Mouse (Mus musculus) MEL (cell line): ENCODE data around the gene Lysmd1. TPM values are rescaled to one million over a fixed set of nuclear protein-coding genes. Genes with fewer than 3 reads are reported as not detected.

ENCODE experiments used
- DNase-seq: peaks from one replicate; pipeline ENCODE4 v3.0.0; 2011; ENCODE audit warnings: low read depth, low spot score
- H3K27ac ChIP-seq: 2 replicates; pipeline ENCODE4 v1.5.1; 2012; ENCODE audit warnings: low read depth, mild to moderate bottlenecking, control low read depth, low read length, moderate library complexity; ENCODE audit not compliant: control insufficient read depth
- H3K27me3 ChIP-seq, 2 experiments: fragments of 150-350 bp in 1 of 2; sonication (generic) in 1 of 2; 2 replicates each; pipeline ENCODE4 v1.6.1; 2012; ENCODE audit warnings: low read length in 2 of 2, mild to moderate bottlenecking in 2 of 2, improper control_type of control experiment in 1 of 2, moderate library complexity in 1 of 2; ENCODE audit not compliant: insufficient read depth in 2 of 2, control insufficient read depth in 1 of 2
- H3K36me3 ChIP-seq, 2 experiments: 2 replicates each; pipeline ENCODE4 v1.6.1; 2012 to 2014; ENCODE audit warnings: low read length in 2 of 2, improper control_type of control experiment in 1 of 2, inconsistent platforms in 1 of 2, mild to moderate bottlenecking in 1 of 2; ENCODE audit not compliant: insufficient read depth in 2 of 2, control insufficient read depth in 1 of 2
- H3K4me1 ChIP-seq, 2 experiments: fragments of 150-350 bp in 1 of 2; sonication (generic) in 1 of 2; 2 replicates each; pipeline ENCODE4 v1.6.1; 2012; ENCODE audit warnings: low read length in 2 of 2, improper control_type of control experiment in 1 of 2, mild to moderate bottlenecking in 1 of 2; ENCODE audit not compliant: insufficient read depth in 2 of 2, control insufficient read depth in 1 of 2
- H3K4me3 ChIP-seq, 2 experiments: fragments of 150-350 bp in 1 of 2; sonication (generic) in 1 of 2; 2 replicates each; pipeline ENCODE4 v1.5.1; 2012; ENCODE audit warnings: low read depth in 2 of 2, low read length in 2 of 2, mild to moderate bottlenecking in 2 of 2, moderate library complexity in 2 of 2, control low read depth in 1 of 2, improper control_type of control experiment in 1 of 2; ENCODE audit not compliant: control insufficient read depth in 1 of 2, insufficient read depth in 1 of 2
- H3K79me2 ChIP-seq: 2 replicates; pipeline ENCODE4 v1.6.1; 2012; ENCODE audit warnings: mild to moderate bottlenecking, low read length, moderate library complexity; ENCODE audit not compliant: control insufficient read depth, poor library complexity, insufficient read depth
- H3K9ac ChIP-seq: 2 replicates; pipeline ENCODE4 v1.6.1; 2012; ENCODE audit warnings: low read depth, mild to moderate bottlenecking, control low read depth, low read length, moderate library complexity; ENCODE audit not compliant: control insufficient read depth, poor library complexity, severe bottlenecking
- H3K9me3 ChIP-seq: fragments of 150-350 bp; sonication (generic); replicated peaks from 2 replicates; pipeline ENCODE4 v1.6.1; 2012; ENCODE audit warnings: mild to moderate bottlenecking, low read length, improper control_type of control experiment, moderate library complexity; ENCODE audit not compliant: insufficient read depth
- BHLHE40 ChIP-seq: IDR thresholded peaks from 2 replicates; pipeline ENCODE4 v1.6.1; 2012; ENCODE audit warnings: low read depth, mild to moderate bottlenecking, inconsistent platforms, low read length, improper control_type of control experiment, borderline replicate concordance
- CHD2 ChIP-seq: IDR thresholded peaks from 2 replicates; pipeline ENCODE4 v1.6.1; 2011; ENCODE audit warnings: low read length, improper control_type of control experiment
- CTCF ChIP-seq, 3 experiments: IDR thresholded peaks in 2 of 3; conservative IDR thresholded peaks in 1 of 3; 2 replicates each; pipeline ENCODE4 v1.5.1; 2011 to 2012; ENCODE audit warnings: low read length in 3 of 3, low read depth in 2 of 3, mild to moderate bottlenecking in 2 of 3, improper control_type of control experiment in 1 of 3, inconsistent platforms in 1 of 3, mixed read lengths in 1 of 3, moderate library complexity in 1 of 3; ENCODE audit not compliant: control insufficient read depth in 1 of 3, insufficient read depth in 1 of 3, poor library complexity in 1 of 3, severe bottlenecking in 1 of 3
- E2F4 ChIP-seq: IDR thresholded peaks from 2 replicates; pipeline ENCODE4 v1.6.1; 2011; ENCODE audit warnings: low read depth, low read length, improper control_type of control experiment, borderline replicate concordance
- ELF1 ChIP-seq: IDR thresholded peaks from 2 replicates; pipeline ENCODE4 v1.6.1; 2014; ENCODE audit warnings: low read depth, mild to moderate bottlenecking, inconsistent platforms, low read length, improper control_type of control experiment, moderate library complexity
- EP300 ChIP-seq, 2 experiments: IDR thresholded peaks; 2 replicates each; pipeline ENCODE4 v1.6.1; 2011; ENCODE audit warnings: improper control_type of control experiment in 2 of 2, low read length in 2 of 2, low read depth in 1 of 2, mild to moderate bottlenecking in 1 of 2
- ETS1 ChIP-seq: IDR thresholded peaks from 2 replicates; pipeline ENCODE4 v1.6.1; 2012; ENCODE audit warnings: low read depth, mild to moderate bottlenecking, inconsistent platforms, low read length, improper control_type of control experiment, moderate library complexity
- GABPA ChIP-seq: IDR thresholded peaks from 2 replicates; pipeline ENCODE4 v1.6.1; 2012; ENCODE audit warnings: low read depth, mild to moderate bottlenecking, inconsistent platforms, low read length, improper control_type of control experiment, moderate library complexity
- GATA1 ChIP-seq: IDR thresholded peaks from 2 replicates; pipeline ENCODE4 v1.6.1; 2011; ENCODE audit warnings: low read depth, low read length, improper control_type of control experiment
- KAT2A ChIP-seq: conservative IDR thresholded peaks from 2 replicates; pipeline ENCODE4 v1.6.1; 2012; ENCODE audit warnings: low read depth, low read length, improper control_type of control experiment, inconsistent platforms
- MAFK ChIP-seq: IDR thresholded peaks from 2 replicates; pipeline ENCODE4 v1.6.1; 2011; ENCODE audit warnings: low read depth, mild to moderate bottlenecking, low read length, improper control_type of control experiment, borderline replicate concordance
- MAX ChIP-seq: IDR thresholded peaks from 2 replicates; pipeline ENCODE4 v1.6.1; 2011; ENCODE audit warnings: low read length, improper control_type of control experiment
- MAZ ChIP-seq: IDR thresholded peaks from 2 replicates; pipeline ENCODE4 v1.6.1; 2012; ENCODE audit warnings: low read depth, mild to moderate bottlenecking, inconsistent platforms, low read length, improper control_type of control experiment
- MEF2A ChIP-seq: IDR thresholded peaks from 2 replicates; pipeline ENCODE4 v1.6.1; 2014; ENCODE audit warnings: low read depth, mild to moderate bottlenecking, inconsistent platforms, low read length, improper control_type of control experiment; ENCODE audit not compliant: poor library complexity, insufficient replicate concordance, severe bottlenecking; ENCODE audit errors: extremely low read depth
- MXI1 ChIP-seq: IDR thresholded peaks from 2 replicates; pipeline ENCODE4 v1.6.1; 2011; ENCODE audit warnings: mild to moderate bottlenecking, low read depth, low read length, improper control_type of control experiment
- MYB ChIP-seq: IDR thresholded peaks from 2 replicates; pipeline ENCODE4 v1.6.1; 2011; ENCODE audit warnings: mild to moderate bottlenecking, low read depth, low read length, improper control_type of control experiment
- MYC ChIP-seq: IDR thresholded peaks from 2 replicates; pipeline ENCODE4 v1.6.1; 2011; ENCODE audit warnings: low read depth, mild to moderate bottlenecking, low read length, improper control_type of control experiment, moderate library complexity
- NELFE ChIP-seq: IDR thresholded peaks from 2 replicates; pipeline ENCODE4 v1.6.1; 2011; ENCODE audit warnings: low read depth, low read length, improper control_type of control experiment
- NRF1 ChIP-seq: IDR thresholded peaks from 2 replicates; pipeline ENCODE4 v1.6.1; 2014; ENCODE audit warnings: low read depth, mild to moderate bottlenecking, inconsistent platforms, low read length, improper control_type of control experiment, moderate library complexity; ENCODE audit not compliant: poor library complexity, insufficient read depth, severe bottlenecking
- POLR2A ChIP-seq, 2 experiments: IDR thresholded peaks; 2 replicates each; pipeline ENCODE4 v1.6.1; 2011 to 2012; ENCODE audit warnings: low read length in 2 of 2, mild to moderate bottlenecking in 2 of 2, control low read depth in 1 of 2, improper control_type of control experiment in 1 of 2, low read depth in 1 of 2, moderate library complexity in 1 of 2; ENCODE audit not compliant: control insufficient read depth in 1 of 2, insufficient read depth in 1 of 2, poor library complexity in 1 of 2
- POLR2AphosphoS2 ChIP-seq: IDR thresholded peaks from 2 replicates; pipeline ENCODE4 v1.6.1; 2011; ENCODE audit warnings: low read length, improper control_type of control experiment
- POLR2AphosphoS5 ChIP-seq: IDR thresholded peaks from 2 replicates; pipeline ENCODE4 v1.6.1; 2012; ENCODE audit warnings: low read depth, borderline replicate concordance, mild to moderate bottlenecking, inconsistent platforms, low read length, moderate library complexity, mixed read lengths
- RAD21 ChIP-seq: IDR thresholded peaks from 2 replicates; pipeline ENCODE4 v1.6.1; 2011; ENCODE audit warnings: mild to moderate bottlenecking, low read depth, low read length, improper control_type of control experiment
- RCOR1 ChIP-seq: IDR thresholded peaks from 2 replicates; pipeline ENCODE4 v1.6.1; 2012; ENCODE audit warnings: low read depth, mild to moderate bottlenecking, inconsistent platforms, low read length, improper control_type of control experiment
- SIN3A ChIP-seq: IDR thresholded peaks from 2 replicates; pipeline ENCODE4 v1.6.1; 2012; ENCODE audit warnings: low read length, improper control_type of control experiment, inconsistent platforms
- SMC3 ChIP-seq: IDR thresholded peaks from 2 replicates; pipeline ENCODE4 v1.6.1; 2011; ENCODE audit warnings: low read depth, low read length, improper control_type of control experiment
- TAL1 ChIP-seq: IDR thresholded peaks from 2 replicates; pipeline ENCODE4 v1.6.1; 2012; ENCODE audit warnings: mild to moderate bottlenecking, inconsistent platforms, low read length, moderate library complexity, mixed read lengths
- TBP ChIP-seq: IDR thresholded peaks from 2 replicates; pipeline ENCODE4 v1.8.0; 2011; ENCODE audit warnings: low read depth, low read length, improper control_type of control experiment
- TCF12 ChIP-seq: IDR thresholded peaks from 2 replicates; pipeline ENCODE4 v1.6.1; 2014; ENCODE audit warnings: low read depth, mild to moderate bottlenecking, inconsistent platforms, low read length, improper control_type of control experiment, moderate library complexity
- UBTF ChIP-seq: IDR thresholded peaks from 2 replicates; pipeline ENCODE4 v1.6.1; 2012; ENCODE audit warnings: low read depth, mild to moderate bottlenecking, inconsistent platforms, low read length, improper control_type of control experiment, moderate library complexity, borderline replicate concordance; ENCODE audit not compliant: insufficient read depth
- USF1 ChIP-seq: IDR thresholded peaks from 2 replicates; pipeline ENCODE4 v1.6.1; 2014; ENCODE audit warnings: low read depth, mild to moderate bottlenecking, inconsistent platforms, low read length, improper control_type of control experiment, moderate library complexity
- USF2 ChIP-seq, 2 experiments: IDR thresholded peaks; 2 replicates each; pipeline ENCODE4 v1.6.1; 2011 to 2012; ENCODE audit warnings: improper control_type of control experiment in 2 of 2, low read length in 2 of 2, borderline replicate concordance in 1 of 2, inconsistent platforms in 1 of 2, low read depth in 1 of 2, mild to moderate bottlenecking in 1 of 2; ENCODE audit not compliant: insufficient read depth in 1 of 2
- ZC3H11A ChIP-seq: IDR thresholded peaks from 2 replicates; pipeline ENCODE4 v1.6.1; 2012; ENCODE audit warnings: low read depth, mild to moderate bottlenecking, inconsistent platforms, low read length, improper control_type of control experiment
- ZKSCAN1 ChIP-seq: IDR thresholded peaks from 2 replicates; pipeline ENCODE4 v1.6.1; 2012; ENCODE audit warnings: low read depth, mild to moderate bottlenecking, inconsistent platforms, low read length, improper control_type of control experiment, moderate library complexity
- ZMIZ1 ChIP-seq: IDR thresholded peaks from 2 replicates; pipeline ENCODE4 v1.6.1; 2012; ENCODE audit warnings: low read depth, mild to moderate bottlenecking, inconsistent platforms, low read length, improper control_type of control experiment, moderate library complexity
- ZNF384 ChIP-seq: IDR thresholded peaks from 2 replicates; pipeline ENCODE4 v1.6.1; 2012; ENCODE audit warnings: low read depth, mild to moderate bottlenecking, inconsistent platforms, low read length, improper control_type of control experiment
- polyA plus RNA-seq, 2 experiments: library from polyadenylated mRNA; stranded (reverse) in 1 of 2; unstranded in 1 of 2; fragments of >175 nt in 1 of 2; fragments of >200 nt in 1 of 2; gene quantifications; 2 replicates each; pipeline versions ENCODE4 v1.2.1 to v1.2.4; 2012; ENCODE audit warnings: low replicate concordance in 2 of 2, low read depth in 1 of 2; ENCODE audit not compliant: insufficient read length in 2 of 2, insufficient read depth in 1 of 2, missing spikeins in 1 of 2
- total RNA-seq: library from RNA; depleted of rRNA; stranded (reverse); fragments of 300-350 nt; gene quantifications from 2 replicates; pipeline ENCODE4 v1.2.3, GENCODE M21; 2012

Gene Lysmd1
- total and polyA plus RNA-seq, 3 experiments, result 22.7 to 102 (median 22.9) TPM

- Histone ChIP-seq H3K79me2 (peaks cover 11% of the 10 kb centered on the region), H3K27me3 (no peaks in the 10 kb centered on the region), H3K9ac (peak overlapping the region; percentile 45), H3K4me1 (peaks cover 12 to 24% of the 10 kb centered on the region in 2 experiments), H3K4me3 (peak overlapping the region; percentile 55 to 86), H3K9me3 (no peaks in the 10 kb centered on the region), H3K27ac (peak overlapping the region; percentile 79), H3K36me3 (peaks cover 0 to 20% of the 10 kb centered on the region in 2 experiments)
- peak; percentile 88 for DNase-seq
- TF ChIP-seq SMC3 (no peak), BHLHE40 (no peak), TBP (peak; percentile 76), MAZ (peak; percentile 74), NRF1 (no peak), NELFE (no peak; the same call in 1 of the 2 replicates), KAT2A (no peak), GABPA (no peak), EP300 (IDR thresholded peaks at IDR 0.05; ENCODE audit: low read depth in 1 of 2, low read length in 2 of 2) (peak; percentile 62 to 79), USF1 (no peak), SIN3A (peak; percentile 78), POLR2A (IDR thresholded peaks at IDR 0.05; ENCODE audit: control insufficient read depth in 1 of 2, insufficient read depth in 1 of 2, low read depth in 1 of 2, low read length in 2 of 2, poor library complexity in 1 of 2) (peak in 1 of 2 experiments; percentile 41; a peak in 1 of 4 replicates), E2F4 (no peak), MXI1 (peak; percentile 58; the same call in 1 of the 2 replicates), POLR2AphosphoS2 (no peak; the same call in 1 of the 2 replicates), USF2 (IDR thresholded peaks at IDR 0.05; ENCODE audit: borderline replicate concordance in 1 of 2, insufficient read depth in 1 of 2, low read depth in 1 of 2, low read length in 2 of 2) (no peak), MAFK (no peak), CTCF (IDR thresholded peaks at IDR 0.05 in 2 of 3, conservative IDR thresholded peaks at IDR 0.05 in 1 of 3; ENCODE audit: control insufficient read depth in 1 of 3, insufficient read depth in 1 of 3, low read depth in 2 of 3, low read length in 3 of 3, poor library complexity in 1 of 3, severe bottlenecking in 1 of 3) (no peak), ZNF384 (no peak), CHD2 (no peak; the same call in 1 of the 2 replicates), MYB (no peak), RAD21 (no peak), TAL1 (peak; percentile 85), ELF1 (peak; percentile 68), POLR2AphosphoS5 (no peak), GATA1 (peak; percentile 68; the same call in 1 of the 2 replicates), MYC (peak; percentile 72; the same call in 1 of the 2 replicates), ZMIZ1 (no peak; the same call in 1 of the 2 replicates), MAX (peak; percentile 63; the same call in 1 of the 2 replicates), UBTF (no peak), ZKSCAN1 (no peak), RCOR1 (peak; percentile 3), MEF2A (no peak), ZC3H11A (no peak), ETS1 (peak; percentile 59; the same call in 1 of the 2 replicates), TCF12 (peak; percentile 85)
Measured at GRCm38 (mm10) chr3:95135433-95136052, 1.7 kb downstream of the Lysmd1 start.
